Mouse (Mus musculus): ENCODE results near the gene Msx3. TPM values are rescaled to one million over a fixed set of nuclear protein-coding genes. Genes with fewer than 3 reads are reported as not detected.

Msx3 gene
- total RNA-seq, 2 experiments from 2014 or later = not detected

- no peak for ATAC-seq (ENCODE audit: poor library complexity, severe bottlenecking)
Measured at GRCm38 (mm10) chr7:140058528-140058927, 9.6 kb upstream of the Msx3 start.

DNA sequence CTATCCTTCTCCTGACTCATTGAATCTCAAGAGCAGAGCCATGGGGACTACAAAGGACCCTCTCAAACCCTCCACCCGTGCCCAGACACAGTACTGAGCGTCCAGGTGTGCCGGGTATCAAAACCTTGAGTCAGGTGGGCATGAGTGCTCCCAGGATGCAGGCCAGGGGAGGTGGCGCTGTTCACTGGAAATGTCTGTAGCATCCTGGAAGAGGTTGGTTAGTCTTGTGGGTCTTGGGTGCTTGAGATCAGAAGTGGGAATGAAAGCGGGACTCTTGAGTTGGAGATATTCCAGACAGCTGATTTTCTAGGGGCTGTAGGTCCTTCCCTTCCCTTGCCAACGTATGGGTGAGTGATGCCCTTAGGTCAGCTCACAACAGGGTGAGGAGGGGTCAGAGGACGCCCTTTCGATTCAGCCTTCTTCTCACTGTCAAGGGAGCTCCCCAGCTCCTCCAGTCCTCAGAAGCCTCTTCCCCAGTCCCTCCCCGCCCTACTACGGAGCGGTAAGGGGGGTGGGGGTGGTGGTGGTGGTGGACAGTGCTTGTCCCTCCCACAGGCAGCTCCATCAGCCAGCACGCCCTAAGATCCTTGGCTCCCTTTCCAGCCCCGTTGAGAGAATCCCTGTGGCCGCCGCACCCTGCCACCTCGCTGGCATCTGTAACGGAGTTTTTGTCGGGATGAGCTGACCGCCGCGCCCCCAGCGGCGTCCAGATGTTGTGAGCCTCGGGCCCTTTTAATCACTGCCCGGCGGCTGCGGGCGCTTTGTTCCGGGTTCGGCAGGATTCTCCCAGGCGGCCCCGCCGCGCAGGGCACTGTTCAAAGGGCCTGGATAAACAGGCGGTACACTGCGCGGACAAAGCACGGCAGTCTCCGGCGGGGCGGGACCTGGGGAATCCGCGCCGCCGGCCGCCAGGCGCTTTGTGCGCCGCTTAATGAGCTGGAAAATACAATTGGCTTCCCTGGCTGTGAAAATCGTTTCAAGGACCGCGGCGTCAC is 8.8 kb upstream of the Msx3 start:
- peak; percentile 24 for ATAC-seq (ENCODE audit: poor library complexity, severe bottlenecking)

DNA sequence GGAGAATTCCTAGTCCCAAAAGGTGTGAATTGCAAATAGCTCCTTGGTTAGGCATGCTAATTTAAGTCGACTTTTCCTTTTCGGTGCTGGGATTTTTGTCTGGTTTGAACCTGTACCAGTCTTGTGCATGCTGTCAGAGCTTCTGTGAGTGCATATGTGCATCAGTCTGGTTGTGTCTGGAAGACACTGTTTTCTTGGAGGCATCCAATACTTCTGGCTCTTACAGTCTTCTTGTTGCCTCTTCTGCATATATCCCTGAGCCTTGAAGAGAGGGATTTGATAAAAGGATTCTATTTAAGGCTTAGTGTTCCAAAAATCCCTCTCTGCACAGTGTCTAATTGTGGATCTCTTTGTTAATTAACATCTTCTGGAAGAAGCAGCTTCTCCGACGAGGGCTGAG is 5.2 kb upstream of the Msx3 start:
- ATAC-seq (ENCODE audit: poor library complexity, severe bottlenecking) = no peak

- peak; percentile 51 for ATAC-seq (ENCODE audit: poor library complexity, severe bottlenecking)
Measured at GRCm38 (mm10) chr7:140049115-140049689, 313 bp upstream of the Msx3 start.

DNA sequence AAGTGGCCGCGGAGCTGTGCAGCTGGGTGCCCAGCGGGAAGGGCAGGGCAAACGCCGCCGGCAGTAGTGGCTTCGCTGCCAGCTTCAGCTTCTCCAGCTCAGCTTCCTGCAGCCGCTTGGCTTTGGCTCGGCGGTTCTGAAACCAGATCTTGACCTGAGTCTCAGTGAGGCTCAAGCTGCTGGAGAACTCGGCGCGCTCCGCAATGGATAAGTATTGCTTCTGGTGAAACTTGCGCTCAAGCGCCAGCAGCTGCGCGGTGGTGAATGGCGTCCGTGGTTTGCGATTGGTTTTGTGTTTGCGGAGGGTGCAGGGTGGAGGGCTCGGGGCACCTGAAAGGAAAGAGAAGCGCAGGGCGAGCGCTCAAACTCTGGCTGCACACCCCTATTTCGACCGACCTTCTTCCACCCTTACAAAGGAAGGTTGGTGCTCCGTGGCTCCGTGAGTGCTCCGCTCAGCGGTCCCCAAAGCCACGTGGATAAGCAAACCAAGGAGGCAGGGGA is 1.0 kb downstream of the Msx3 start:
- no peak for ATAC-seq (ENCODE audit: poor library complexity, severe bottlenecking)

DNA sequence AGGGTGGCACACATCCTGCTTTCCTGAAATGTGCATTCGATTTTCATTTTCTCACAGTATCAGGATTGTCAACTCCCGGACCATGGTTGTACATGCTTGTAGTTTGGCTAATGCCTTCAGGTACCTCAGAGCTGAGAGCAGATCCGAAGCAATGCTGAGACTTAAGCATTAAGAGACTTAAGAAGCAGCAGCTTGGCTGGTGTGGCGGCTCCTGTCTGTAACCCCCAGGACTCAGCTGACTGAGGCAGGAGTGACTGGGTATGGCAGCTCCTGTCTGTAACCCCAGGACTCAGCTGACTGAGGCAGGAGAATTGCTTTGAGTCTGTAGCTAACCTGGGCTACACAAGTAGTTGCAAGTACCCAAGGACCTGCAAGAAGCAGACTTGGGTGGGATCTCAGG is 3.3 kb downstream of the Msx3 start:
- ATAC-seq (ENCODE audit: poor library complexity, severe bottlenecking) = no peak

DNA sequence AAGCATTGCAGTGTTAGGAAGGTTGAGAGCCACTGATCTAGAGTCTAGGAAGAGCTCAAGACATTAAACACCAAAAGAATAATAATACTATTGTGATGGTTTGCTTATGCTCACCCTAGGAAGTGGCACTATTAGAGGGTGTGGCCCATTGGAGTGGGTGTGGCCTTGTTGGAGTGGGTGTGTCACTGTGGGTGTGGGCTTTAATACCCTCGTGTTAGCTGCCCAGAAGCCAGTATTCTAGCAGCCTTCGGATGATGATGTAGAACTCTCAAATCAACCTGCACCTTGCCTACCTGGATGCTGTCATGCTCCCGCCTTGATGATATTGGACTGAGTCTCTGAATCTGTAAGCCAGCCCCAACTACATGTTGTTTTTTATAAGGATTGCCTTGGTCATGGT is 6.2 kb downstream of the Msx3 start:
- ATAC-seq (ENCODE audit: poor library complexity, severe bottlenecking) = no peak

DNA sequence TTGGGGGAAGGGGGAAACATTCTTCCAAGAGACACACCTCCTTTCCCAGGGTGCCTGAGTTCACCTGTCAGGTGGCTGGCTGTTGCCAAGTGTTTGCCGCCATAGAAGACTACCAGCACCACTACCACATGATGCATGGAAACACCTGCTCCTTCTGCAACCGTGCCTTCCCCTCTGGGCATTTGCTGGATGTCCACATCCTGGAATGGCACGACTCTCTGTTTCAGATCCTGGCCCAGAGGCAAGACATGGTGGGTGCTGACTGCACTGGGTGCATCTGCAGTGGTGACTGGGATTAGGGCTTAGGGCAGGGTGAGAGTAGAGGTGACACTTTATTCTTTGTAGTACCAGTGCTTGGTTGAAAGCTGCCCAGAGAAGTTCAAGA is 11.7 kb downstream of the Msx3 start:
- no peak for ATAC-seq (ENCODE audit: poor library complexity, severe bottlenecking)

DNA sequence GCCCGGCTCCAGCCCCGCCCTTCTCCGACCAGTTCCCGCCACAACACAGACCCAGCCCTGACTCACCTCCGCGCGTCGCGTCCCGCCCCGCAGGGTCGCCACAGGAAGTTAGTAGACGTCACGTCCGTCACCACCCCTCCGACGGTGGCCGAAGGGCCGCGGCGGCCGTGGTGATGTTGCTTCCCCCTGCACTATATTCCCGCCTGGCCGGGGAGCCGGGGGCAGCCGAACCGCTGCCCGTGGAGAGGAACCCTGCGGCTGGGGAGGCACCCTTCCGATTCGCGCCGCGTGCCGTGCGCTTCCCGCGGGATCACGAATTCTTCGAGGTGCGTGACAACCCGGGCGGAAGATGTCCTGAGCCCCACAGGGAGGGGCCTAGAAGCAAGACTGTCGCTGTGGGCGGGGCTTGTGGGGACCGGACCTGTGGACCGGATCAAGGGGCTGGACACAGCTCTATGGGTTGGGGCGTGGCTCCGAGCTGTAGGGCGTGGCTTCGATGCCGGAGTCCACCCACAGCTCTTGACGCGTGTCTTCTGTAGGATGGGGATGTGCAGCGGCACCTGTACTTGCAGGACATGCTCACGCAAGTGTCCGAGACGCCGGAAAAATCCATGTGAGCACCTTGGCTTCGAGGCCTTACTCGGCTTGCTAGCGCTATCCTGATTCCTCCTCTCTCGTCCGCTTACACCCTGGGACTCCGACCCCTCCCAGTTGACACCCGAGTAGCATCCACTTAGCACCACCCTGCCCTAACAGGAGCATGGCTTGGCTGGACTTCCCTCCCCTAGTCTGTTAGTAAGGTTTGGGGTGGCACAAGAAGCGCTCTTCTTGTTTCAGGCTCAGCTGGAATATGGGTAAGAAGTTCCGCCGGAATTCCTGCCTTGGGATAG is 12.4 kb downstream of the Msx3 start, which contains the start of the genes Zfp511 and Tubgcp2:
Gene Zfp511 (plus strand): TSS at position 111 of the 890 bp plus-strand sequence.
Gene Tubgcp2 (minus strand): TSS at position 389 of the 890 bp plus-strand sequence.
- peak; percentile 93 for ATAC-seq (ENCODE audit: poor library complexity, severe bottlenecking)

DNA sequence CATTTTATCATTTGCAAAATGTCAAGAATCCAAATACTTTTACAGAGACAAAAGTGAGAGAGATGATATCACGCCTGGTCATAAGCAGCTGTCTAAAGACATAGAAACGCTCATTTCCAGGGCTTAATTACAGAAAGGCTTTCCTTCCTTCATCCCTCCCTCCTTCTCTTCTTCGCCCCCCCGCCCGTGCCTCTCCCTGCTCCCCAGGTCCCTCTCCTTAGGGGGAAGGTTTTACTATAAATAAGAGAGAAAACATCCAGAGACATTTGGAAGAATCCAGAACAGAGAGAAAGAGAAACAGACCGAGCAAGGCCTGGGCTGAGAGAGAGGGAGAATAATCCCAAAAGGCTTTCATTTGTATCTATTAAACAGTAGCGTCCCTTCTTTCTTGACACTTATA is 13.4 kb downstream of the Msx3 start:
- no peak for ATAC-seq (ENCODE audit: poor library complexity, severe bottlenecking)

GRCm38 (mm10) chr7:140033386-140033785 is 15.5 kb downstream of the Msx3 start:
- no peak for ATAC-seq (ENCODE audit: poor library complexity, severe bottlenecking)

DNA sequence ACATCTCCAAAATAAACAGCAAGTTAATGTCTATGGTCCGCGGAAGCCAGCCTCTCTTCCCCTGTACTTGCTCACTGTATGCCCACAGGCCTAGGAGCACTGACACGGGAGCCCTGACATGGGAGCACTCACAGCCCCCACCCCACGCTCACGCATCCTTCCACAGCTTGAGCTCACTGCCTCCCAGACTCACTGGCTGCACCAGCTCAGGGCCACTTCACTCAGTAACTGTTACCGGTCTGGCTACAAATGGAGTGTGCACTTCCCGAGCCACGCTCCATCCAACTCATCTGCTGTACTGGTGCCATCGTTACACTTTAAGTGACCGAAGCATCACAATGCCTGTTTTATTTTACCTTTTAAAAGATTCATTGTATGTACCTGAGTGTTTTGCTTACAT is 16.5 kb downstream of the Msx3 start:
- no peak for ATAC-seq (ENCODE audit: poor library complexity, severe bottlenecking)

DNA sequence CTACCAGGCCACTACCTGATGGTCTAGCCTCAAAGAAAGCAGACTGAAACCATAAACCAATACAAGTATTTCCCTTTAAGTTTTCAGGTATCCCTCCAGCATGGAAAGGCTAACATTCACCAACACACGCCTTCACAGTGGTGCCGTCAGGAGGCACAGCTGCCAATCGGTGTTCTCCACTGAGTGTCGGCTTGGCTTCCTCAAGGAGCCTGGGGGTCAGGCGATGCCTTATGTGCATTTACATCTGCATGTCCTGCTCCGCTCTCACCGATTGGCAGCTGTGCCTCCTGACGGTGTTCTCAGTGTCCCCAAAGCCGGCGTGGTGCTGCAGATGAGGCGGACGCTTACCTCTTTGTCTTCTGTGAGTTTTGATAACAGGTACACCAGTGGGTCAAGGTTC is 17.1 kb downstream of the Msx3 start:
- ATAC-seq (ENCODE audit: poor library complexity, severe bottlenecking) = no peak

DNA sequence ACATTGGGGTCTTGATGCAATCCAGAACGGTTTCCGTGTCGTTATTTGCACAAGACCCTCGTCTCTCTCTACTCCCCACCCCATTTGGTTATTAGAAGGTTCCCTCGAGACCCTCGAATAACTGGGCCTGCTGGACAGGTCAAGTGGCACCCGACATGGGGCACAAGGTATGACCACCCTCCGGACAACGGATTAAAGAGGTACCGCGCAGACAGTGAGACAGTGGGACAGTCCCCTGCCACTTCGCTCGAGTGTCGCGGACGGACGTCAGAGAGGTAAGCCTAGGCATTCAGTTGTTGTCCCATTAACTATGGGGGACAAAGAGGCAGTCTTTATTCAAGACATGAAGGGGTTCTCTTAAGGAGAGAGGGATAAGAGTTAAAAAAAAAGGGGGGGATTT is 37.6 kb downstream of the Msx3 start:
- no peak for ATAC-seq (ENCODE audit: poor library complexity, severe bottlenecking)

GRCm38 (mm10) chr7:140007781-140008180 is 41.1 kb downstream of the Msx3 start:
- ATAC-seq (ENCODE audit: poor library complexity, severe bottlenecking) = no peak

DNA sequence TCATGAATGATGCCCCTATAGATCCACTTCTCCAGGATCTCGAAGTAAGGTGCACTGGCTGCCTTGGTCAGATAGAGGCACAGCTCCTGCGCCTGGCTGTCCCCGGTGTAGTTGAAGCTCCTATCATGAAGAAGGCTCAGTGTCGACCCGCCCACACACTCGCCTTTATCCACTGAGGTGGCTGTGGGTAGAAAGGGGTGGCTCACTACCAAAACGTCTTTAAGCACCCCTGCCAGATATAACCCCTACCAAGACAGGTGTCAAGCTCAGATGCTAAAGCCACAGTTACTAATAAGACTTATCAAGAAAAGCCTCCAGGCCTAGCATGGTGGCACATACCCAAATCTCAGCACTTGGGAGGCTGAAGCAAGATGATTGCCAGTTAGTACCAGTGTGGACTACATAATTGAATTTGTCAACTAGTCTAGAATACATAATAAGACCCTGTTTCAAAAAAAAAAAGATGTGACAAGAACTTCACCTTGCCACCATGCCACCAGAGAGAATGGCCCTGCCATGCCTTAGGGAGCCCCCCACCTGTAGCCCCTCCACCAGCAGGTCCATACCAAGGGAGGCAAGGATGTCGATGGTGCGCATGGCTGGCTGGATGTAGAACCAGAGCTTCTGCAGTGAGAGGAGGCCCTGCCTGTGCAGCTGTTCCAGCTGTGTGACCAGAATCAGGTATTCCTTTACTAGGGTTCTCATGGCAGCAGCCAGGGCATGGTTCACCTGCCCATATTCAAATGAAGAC is 41.9 kb downstream of the Msx3 start:
- ATAC-seq (ENCODE audit: poor library complexity, severe bottlenecking) = no peak

DNA sequence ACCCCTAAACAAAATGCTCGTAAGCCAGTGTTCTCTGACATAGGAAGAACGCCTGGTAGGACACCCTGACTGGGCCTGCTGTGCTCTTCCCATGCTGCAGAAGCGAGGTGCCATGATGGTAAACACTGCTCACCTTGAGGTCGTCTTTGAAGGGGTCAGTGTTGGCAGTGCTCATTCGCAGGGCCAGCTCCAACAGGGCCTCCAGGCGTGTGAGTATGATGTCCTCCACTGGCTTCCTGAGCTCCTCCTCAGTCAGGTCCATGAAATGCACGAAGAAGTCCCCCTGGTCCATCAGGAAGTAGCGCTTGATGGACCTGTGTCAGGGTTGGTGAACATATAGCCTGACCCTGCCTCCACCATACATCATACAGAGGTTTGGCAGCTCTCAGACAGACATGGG is 44.2 kb downstream of the Msx3 start:
- no peak for ATAC-seq (ENCODE audit: poor library complexity, severe bottlenecking)

DNA sequence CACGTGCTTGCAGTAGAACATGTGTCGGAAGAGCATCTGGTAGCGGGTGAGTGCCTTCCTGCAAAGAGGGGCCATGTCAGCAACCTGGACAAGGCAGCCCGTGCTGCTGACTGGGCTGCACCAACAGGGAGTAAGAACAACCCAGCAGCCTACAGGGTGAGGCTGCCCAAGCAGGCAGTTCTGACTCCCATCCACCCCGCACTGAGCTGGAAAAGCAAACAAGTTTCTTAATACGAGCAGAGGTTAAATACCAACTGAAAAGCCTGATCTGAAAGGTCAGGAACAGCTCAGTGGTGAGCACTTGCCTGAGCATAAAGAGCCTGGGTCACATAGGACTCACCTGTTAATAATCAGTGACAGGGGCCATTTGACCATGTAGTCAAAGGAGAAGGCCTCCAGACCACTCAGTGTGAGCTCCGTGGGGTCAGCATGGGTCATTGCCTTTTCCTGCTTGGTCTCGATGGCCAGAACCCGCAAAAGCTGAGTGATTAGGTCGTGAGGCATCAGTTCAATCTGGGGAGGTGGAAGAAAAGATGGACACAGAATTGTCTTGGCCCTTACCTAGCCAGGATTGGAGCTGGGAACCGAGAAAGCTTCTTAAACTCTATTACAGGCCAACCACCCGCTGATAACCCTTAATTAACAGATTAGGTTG is 47.7 kb downstream of the Msx3 start:
- no peak for ATAC-seq (ENCODE audit: poor library complexity, severe bottlenecking)

GRCm38 (mm10) chr7:139998691-139999350 is 50.1 kb downstream of the Msx3 start:
- no peak for ATAC-seq (ENCODE audit: poor library complexity, severe bottlenecking)

All from megakaryocyte, adult 5-6 weeks (primary cell).